Mouse (Mus musculus) cortical plate, adult 2 months (tissue): ENCODE measurements around the gene Cyb5r2.

Source experiments
- CTCF ChIP-seq: fragments of 200-500 bp; IDR thresholded peaks from 2 replicates; pipeline ENCODE4 v1.5.1; 2011; ENCODE audit warnings: mild to moderate bottlenecking, control low read depth, low read length; ENCODE audit not compliant: insufficient read depth; ENCODE audit errors: extremely low read depth
- POLR2A ChIP-seq: fragments of 200-500 bp; IDR thresholded peaks from 2 replicates; pipeline ENCODE4 v1.6.1; 2011; ENCODE audit warnings: mild to moderate bottlenecking, low read length, control low read depth; ENCODE audit not compliant: insufficient read depth; ENCODE audit errors: extremely low read depth

- no peak for TF ChIP-seq CTCF
- TF ChIP-seq POLR2A: no peak
Measured at GRCm38 (mm10) chr7:107757308-107758151, at the start of gene Cyb5r2.
